Mouse (Mus musculus): ENCODE data around the gene Add3.

Add3 gene

GRCm38 (mm10) chr19:53140044-53140803 is at the start of gene Add3:
Add3 (plus strand) TSS chr19:53140443.
- peak; percentile 71 for DNase-seq

GRCm38 (mm10) chr19:53090677-53091076 is 49.6 kb upstream of the Add3 start:
- no peak for DNase-seq

- no peak for DNase-seq
Measured at GRCm38 (mm10) chr19:53092251-53092650, 48.0 kb upstream of the Add3 start.

- DNase-seq = no peak
Measured at GRCm38 (mm10) chr19:53093294-53093693, 46.9 kb upstream of the Add3 start.

GRCm38 (mm10) chr19:53094684-53095083 is 45.6 kb upstream of the Add3 start:
- no peak for DNase-seq

GRCm38 (mm10) chr19:53101374-53102300 is 38.6 kb upstream of the Add3 start:
- no peak for DNase-seq

GRCm38 (mm10) chr19:53105374-53106090 is 34.7 kb upstream of the Add3 start:
- DNase-seq = no peak

GRCm38 (mm10) chr19:53106952-53107351 is 33.3 kb upstream of the Add3 start:
- no peak for DNase-seq

- DNase-seq = no peak
Measured at GRCm38 (mm10) chr19:53107361-53108247, 32.6 kb upstream of the Add3 start.

- no peak for DNase-seq
Measured at GRCm38 (mm10) chr19:53111996-53112590, 28.1 kb upstream of the Add3 start.

GRCm38 (mm10) chr19:53119255-53119795 is 20.9 kb upstream of the Add3 start:
- no peak for DNase-seq

- DNase-seq = no peak
Measured at GRCm38 (mm10) chr19:53120483-53120882, 19.8 kb upstream of the Add3 start.

- DNase-seq = no peak
Measured at GRCm38 (mm10) chr19:53122641-53123241, 17.5 kb upstream of the Add3 start.

GRCm38 (mm10) chr19:53123301-53123700 is 16.9 kb upstream of the Add3 start:
- DNase-seq = no peak

- no peak for DNase-seq
Measured at GRCm38 (mm10) chr19:53125679-53126078, 14.6 kb upstream of the Add3 start.

- no peak for DNase-seq
Measured at GRCm38 (mm10) chr19:53126546-53126945, 13.7 kb upstream of the Add3 start.

GRCm38 (mm10) chr19:53127320-53128291 is 12.6 kb upstream of the Add3 start:
- DNase-seq = no peak

GRCm38 (mm10) chr19:53128494-53129337 is 11.5 kb upstream of the Add3 start:
- no peak for DNase-seq

Measured in right cerebral cortex, postnatal 25 days (tissue).